Mouse (Mus musculus) 416B (cell line): ENCODE results near the gene Ophn1.

Experiments used
- DNase-seq: peaks from one replicate; pipeline ENCODE4 v3.0.0; 2011; ENCODE audit warnings: low read depth

Ophn1 gene

DNA sequence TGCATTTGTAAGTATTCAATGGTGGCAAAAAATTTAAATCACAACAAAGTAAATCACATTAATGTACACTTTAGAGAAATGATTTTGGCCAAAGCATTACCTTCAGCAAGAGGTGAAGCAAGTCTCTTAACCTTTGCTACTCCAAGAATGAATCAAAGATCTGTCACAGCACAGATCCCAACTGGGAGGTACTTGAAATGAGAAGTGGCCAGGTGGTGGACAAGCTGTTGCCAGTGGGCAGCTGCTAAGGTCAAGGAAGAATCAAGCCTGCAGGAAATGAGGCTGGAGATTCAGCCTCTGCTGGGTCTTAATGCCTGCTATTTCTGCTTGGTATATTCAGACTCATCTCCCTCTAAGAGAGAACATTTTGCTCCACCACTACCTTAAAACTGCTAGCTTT, 87.0 kb downstream of the Ophn1 start:
- DNase-seq: no peak

DNA sequence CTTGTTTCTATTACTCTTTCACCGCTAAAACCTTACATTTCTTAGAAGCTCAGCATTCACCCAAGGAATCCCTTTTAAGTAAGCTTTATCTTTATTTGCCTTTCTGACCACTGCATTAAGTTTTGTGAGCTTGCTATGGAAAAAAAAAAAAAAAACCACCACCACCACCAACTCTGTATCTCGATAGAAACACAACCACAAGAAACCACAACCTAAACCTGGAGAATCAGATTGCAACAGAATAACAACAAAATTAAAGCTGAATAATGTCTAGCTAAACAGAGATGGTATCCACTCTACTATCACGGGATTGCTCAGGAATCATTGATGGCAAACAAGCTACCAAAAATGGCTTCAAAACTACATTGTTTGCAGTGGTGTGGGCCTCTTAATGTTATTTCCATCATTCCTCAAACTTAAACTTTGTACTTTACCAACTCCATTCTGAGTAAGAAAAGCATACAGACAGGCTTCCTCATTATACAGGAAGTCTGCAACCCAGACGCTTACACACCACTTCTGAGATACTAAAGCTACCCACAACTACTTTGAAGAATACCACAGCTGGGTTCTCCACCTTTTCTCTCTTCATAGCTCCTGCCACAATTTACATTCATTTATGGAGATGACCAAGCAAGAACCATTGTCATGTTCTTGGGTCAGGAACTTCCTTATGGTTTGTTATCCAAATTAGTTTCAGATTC, 116.4 kb downstream of the Ophn1 start:
- peak; percentile 82 for DNase-seq

DNA sequence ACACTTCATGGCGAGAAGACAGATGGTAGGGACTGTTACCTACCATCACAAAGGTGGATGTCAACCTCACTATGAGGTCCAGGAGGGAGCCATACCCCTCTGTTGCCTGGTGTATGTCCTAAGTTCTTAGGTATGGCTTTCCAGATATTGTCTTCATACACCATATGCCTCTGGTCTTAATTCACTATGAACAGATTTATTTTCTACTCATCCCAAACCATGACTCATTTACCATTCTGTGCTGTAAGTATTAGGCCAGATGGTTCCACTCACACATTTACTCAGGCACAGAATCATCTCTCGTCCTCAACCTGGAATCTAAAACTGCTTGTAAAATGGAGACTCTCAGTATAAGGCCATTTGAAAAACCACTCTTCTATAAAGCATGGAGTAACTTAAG, 135.7 kb downstream of the Ophn1 start:
- no peak for DNase-seq

- DNase-seq: no peak
Observed at GRCm38 (mm10) chrX:98751279-98751817, 139.5 kb downstream of the Ophn1 start.

DNA sequence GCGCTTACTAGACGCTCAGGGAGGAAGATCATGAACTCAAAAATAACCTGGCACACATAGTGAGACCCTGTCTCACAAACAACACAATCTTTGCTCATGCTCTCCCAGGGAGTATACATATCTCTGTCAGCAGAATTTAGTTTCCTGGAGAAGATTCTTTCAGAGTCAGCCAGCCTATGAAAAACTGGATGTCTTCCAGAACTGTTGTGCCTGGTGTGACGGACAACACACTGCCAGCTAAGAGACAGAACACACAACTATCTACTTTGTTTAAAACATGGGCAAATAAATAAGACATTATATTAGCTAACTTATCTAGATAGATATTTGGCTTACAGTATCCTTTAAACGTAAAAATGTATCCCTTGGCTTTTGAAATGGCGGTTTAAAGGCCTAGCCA, 154.1 kb downstream of the Ophn1 start:
- DNase-seq: no peak

DNA sequence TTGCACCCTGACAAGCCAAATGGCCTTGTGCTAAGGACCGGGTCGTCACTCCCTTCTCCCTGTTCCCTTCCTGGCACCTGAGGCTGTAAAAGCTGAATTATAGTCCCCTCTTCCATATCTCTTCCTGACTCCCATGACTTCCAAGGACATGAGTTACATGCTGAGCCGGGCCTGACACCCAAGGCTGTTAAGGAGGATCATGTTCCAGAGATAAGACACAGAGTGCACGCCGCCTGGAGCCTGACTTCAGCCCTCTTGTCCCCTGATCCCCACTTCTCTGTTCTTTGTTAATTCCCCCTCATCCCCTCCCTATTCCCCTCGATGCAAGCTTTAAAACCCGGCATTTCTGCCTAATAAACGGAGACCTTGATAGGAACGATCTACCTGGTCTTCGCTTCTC, 167.8 kb downstream of the Ophn1 start:
- DNase-seq: no peak

DNA sequence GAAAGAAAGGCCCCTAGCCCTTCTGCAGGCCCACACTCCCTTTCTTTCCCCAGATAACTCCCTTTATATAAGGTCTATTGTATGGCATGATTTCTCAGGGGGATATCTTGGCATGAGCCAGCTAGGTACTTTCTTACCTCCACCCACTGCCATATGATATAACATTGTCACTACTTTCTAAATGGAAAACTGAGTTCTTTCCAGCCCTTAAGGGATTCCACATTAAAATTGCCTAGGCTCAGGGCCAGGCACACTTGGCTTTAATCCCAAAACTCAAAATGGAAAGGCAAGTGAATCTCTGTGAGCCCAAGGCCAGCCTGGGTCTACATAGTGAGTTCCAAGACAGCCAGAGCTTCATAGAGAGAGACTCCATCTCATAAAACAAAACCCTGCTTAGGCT, 183.1 kb downstream of the Ophn1 start:
- no peak for DNase-seq

GRCm38 (mm10) chrX:98701635-98702034, 189.2 kb downstream of the Ophn1 start:
- peak; percentile 59 for DNase-seq

DNA sequence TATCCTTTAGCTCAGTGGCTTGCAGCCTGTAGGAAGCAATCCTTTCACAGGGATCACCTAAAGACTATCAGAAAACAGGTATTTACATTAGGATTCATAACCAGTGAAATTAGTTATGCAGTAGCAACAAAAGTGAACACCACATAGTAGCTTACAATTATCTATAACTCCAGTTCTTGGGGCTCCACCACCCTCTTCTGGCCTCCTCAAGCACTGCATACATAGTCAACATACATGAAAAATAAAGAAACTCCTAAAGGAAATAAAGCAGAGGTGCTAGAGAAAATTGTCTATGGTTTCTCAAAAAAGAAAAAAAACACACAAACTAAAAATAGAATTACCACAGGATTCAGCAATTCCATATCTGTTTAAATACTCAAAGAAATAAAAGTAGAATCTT, 208.2 kb downstream of the Ophn1 start:
- DNase-seq: peak; percentile 1

DNA sequence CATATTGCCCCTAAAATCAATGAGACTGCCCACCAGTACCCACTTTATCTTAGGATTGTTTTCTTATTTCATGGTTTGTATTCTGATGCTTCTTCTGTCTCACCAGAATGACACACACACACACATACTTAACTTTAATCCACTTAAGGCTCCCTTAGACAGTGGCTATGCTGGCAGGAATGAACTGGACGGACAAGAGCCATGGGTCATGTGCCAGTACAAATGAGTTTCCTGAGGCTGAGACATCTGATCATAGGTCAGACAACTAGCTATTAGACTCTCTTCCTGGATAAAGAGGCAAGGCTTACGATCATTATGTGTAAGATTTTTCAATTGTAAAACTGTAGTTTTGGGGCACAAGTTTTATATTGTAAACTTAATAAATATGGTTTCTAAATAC, 209.5 kb downstream of the Ophn1 start:
- DNase-seq: no peak

- DNase-seq: no peak
Observed at GRCm38 (mm10) chrX:98670988-98671387, 219.8 kb downstream of the Ophn1 start.

DNA sequence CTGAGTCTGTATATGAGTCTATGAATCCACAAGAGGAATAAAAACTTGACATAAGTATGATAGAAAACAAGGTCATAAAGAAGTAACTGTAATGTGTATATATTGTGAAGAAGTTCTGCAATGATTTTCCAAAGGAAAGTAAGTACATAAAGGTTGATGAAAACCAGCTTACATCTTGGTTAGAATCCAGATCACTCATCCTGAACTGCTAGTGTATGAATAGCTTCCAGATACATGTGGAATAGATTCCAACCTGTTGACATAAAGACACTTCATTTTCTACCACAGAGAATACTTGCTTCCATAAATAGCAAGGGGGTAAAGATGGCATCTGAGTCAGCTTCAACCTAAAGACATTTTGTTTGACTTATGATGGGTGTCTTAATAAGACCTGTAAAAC, 239.4 kb downstream of the Ophn1 start:
- no peak for DNase-seq

DNA sequence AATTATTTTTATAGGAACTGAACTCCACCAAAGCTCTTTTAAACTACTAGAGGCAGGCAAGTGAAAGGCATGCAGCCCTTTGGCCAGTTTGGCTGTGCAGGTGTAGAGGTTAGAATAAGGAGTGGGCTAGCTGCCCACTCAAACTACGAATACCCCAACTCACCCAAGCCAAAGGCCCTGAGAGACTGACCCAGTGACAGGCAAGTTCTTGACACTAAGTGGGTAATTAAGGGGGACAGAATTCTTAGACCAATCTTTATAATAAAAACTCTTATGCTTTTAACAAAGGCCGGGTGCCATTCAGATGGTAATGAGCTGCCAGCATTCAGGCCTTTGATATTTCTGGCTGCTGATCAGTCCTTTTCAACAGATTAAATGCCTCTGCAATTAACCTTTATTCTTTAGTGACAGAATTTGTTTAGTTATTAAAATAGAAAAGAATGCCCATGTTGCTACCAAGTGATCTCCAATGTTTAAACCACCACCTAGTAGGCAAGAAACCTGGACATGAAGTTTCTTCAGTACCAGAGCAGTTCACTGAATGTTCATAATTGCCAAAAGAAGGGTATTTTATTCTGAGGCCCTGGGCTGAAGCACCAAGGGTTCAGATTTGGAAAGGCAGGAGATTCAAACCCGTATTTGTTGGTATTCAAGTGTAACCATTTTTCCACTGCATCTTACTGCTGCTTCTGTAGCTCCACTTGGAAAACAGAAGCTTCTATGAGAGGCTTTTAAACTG, 262.0 kb downstream of the Ophn1 start:
- DNase-seq: no peak

DNA sequence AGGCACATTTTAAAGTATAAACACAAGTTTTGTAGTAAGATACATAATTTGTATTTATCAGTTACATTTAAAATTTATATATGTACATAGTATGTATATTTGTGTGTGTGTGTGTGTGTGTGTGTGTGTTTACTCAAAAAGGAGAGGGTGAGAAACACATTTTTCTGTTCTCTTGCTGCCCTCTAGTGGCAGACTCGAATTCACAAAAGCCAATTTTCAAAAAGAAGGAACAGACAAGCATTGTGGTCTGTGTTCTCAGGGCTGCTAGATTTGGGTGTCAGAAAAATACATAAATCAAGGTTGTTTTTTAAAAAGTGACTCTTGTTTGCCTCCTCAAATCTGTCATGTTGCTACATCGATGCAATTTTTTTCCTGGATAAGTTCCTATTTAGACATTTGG, 272.0 kb downstream of the Ophn1 start:
- DNase-seq: peak; percentile 48

- DNase-seq: no peak
Observed at GRCm38 (mm10) chrX:98617426-98617825, 273.4 kb downstream of the Ophn1 start.

DNA sequence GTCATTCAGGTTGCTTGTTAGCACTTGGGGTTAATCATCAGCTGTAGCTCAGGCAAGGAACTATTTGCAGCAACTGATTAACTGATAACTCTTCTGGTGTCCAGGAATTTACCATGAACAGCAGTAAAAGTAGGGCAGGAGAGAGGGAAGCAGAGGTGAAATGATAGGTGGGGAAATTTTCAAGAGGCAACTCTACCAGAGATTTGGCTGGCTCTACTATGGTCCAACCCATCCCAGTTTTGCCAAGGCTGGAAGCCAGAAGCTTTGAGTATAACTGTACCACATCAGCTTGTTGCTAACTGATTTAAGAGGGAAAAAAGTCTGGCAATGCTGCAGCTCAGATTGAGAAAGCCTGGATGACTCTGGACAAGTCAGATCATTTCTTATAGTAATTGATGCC, 316.6 kb downstream of the Ophn1 start:
- no peak for DNase-seq

DNA sequence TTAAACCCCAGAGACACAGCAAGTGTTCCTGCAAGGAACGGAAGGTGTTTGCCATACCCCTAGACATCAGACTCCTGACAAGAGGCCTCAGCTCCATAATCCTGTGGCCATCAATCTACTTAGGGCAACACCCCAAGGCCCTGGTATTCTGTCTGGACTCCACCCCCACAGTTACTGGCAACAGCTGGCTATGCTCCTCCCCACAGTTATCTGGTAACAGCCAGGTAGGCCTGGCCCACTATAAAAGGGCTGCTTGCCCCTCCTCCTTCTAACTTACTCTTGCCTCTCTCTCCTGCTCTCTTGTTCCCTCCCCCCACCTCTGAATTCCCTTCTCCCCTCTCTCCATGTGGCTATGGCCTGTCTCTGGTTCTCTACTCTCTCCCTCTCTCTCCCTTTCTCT, 344.4 kb downstream of the Ophn1 start:
- DNase-seq: no peak

- no peak for DNase-seq
Observed at GRCm38 (mm10) chrX:98515329-98515728, 375.5 kb downstream of the Ophn1 start.

DNA sequence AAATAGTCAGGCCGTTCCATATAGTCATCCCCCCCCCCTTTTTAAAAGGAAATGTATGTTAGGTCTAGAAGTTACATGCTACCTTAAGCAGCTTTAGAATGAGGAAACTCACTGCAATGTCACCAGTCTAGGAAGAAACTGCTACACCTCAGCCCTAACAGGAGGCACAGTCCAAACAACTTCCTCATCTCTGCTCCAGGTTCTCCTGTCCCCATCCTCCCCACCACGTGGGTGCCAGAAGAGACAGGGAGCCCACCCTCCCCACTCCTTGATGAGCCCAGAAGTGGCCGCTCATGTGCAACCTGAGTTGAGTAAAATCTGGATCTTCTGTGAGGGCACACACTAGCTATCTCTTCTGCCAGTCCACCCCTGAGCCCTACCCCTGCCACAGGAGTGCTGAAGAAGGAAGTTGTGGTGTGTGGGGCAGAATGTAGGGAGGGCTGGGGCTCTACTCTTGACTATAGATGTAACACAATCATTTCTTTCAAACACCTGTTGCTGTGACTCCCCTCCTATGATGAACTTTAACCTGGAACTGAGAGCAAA, 376.4 kb downstream of the Ophn1 start:
- no peak for DNase-seq
